Mouse (Mus musculus) liver, embryonic 15.5 days (tissue): Measurements from ENCODE around the gene Gab1. TPM values are rescaled to one million over a fixed set of nuclear protein-coding genes. Genes with fewer than 3 reads are reported as not detected.

Experiments
- ATAC-seq: fragments of 200-750 bp; cut with Nextera tagmentation; 2 replicates; pipeline ENCODE4 v1.8.0; 2017; ENCODE audit warnings: moderate number of reproducible peaks, mild to moderate bottlenecking, moderate library complexity; ENCODE audit not compliant: insufficient read depth
- H3K27ac ChIP-seq: fragments of 300-500 bp; sonication (generic); replicated peaks from 2 replicates; pipeline ENCODE4 v1.5.1; 2015; ENCODE audit warnings: mild to moderate bottlenecking, inconsistent platforms
- H3K27me3 ChIP-seq: fragments of 300-500 bp; sonication (generic); 2 replicates; pipeline ENCODE4 v1.6.1; 2015; ENCODE audit warnings: mild to moderate bottlenecking, inconsistent platforms
- H3K36me3 ChIP-seq: fragments of 300-500 bp; sonication (generic); replicated peaks from 2 replicates; pipeline ENCODE4 v1.6.1; 2015; ENCODE audit warnings: moderate library complexity, mild to moderate bottlenecking, inconsistent platforms
- H3K4me1 ChIP-seq: fragments of 300-500 bp; sonication (generic); replicated peaks from 2 replicates; pipeline ENCODE4 v1.6.1; 2015; ENCODE audit warnings: inconsistent platforms
- H3K4me2 ChIP-seq: fragments of 300-500 bp; sonication (generic); 2 replicates; pipeline ENCODE4 v1.6.1; 2015; ENCODE audit warnings: moderate library complexity, mild to moderate bottlenecking, inconsistent platforms
- H3K4me3 ChIP-seq: fragments of 300-500 bp; sonication (generic); replicated peaks from 2 replicates; pipeline ENCODE4 v1.5.1; 2015; ENCODE audit warnings: mild to moderate bottlenecking, inconsistent platforms
- H3K9ac ChIP-seq: fragments of 300-500 bp; sonication (generic); 2 replicates; pipeline ENCODE4 v1.6.1; 2015; ENCODE audit warnings: moderate library complexity, mild to moderate bottlenecking, inconsistent platforms
- H3K9me3 ChIP-seq: fragments of 300-500 bp; sonication (generic); replicated peaks from 2 replicates; pipeline ENCODE4 v1.6.1; 2016; ENCODE audit warnings: inconsistent platforms
- WGBS: fragments of 180-500 bp; shearing (Covaris S2); methylation state at CpG from one replicate; pipeline ENCODE4 v1.1.7; 2015; ENCODE audit warnings: mixed read lengths; ENCODE audit not compliant: insufficient replicate concordance; 5-methylcytosine and 5-hydroxymethylcytosine counted together
- polyA plus RNA-seq: library from polyadenylated mRNA; unstranded; fragments of >200 nt; fragmentation: Nextera tagmentation; extraction: Ambion mirVana; gene quantifications from 2 replicates; pipeline ENCODE4 v1.2.1, GENCODE M21; 2015

Gab1 gene
- polyA plus RNA-seq, 1 experiment from 2014 or later, result 7.1 TPM

GRCm38 (mm10) chr8:80842514-80842913, 37.8 kb downstream of the Gab1 start:
- H3K9me3 ChIP-seq, result no peaks in the 10 kb centered on the region
- H3K4me1 ChIP-seq, result peaks cover 6% of the 10 kb centered on the region; the same call in 1 of the 2 replicates
- ATAC-seq, result no peak
- no peak overlapping the region for H3K4me3 ChIP-seq
- no peaks in the 10 kb centered on the region for H3K27me3 ChIP-seq
- H3K9ac ChIP-seq, result no peak overlapping the region
- H3K27ac ChIP-seq, result no peak overlapping the region
- WGBS, result 83% methylated on average over 3 of the region's 3 CpGs
- H3K36me3 ChIP-seq, result peaks cover 6% of the 10 kb centered on the region; the same call in 1 of the 2 replicates
- H3K4me2 ChIP-seq, result no peak overlapping the region

GRCm38 (mm10) chr8:80840090-80840489, 40.2 kb downstream of the Gab1 start:
- no peak overlapping the region for H3K4me3 ChIP-seq
- H3K4me1 ChIP-seq, result peaks cover 6% of the 10 kb centered on the region; the same call in 1 of the 2 replicates
- H3K27me3 ChIP-seq, result no peaks in the 10 kb centered on the region
- no peak for ATAC-seq
- no peak overlapping the region for H3K9ac ChIP-seq
- H3K9me3 ChIP-seq, result no peaks in the 10 kb centered on the region
- H3K27ac ChIP-seq, result no peak overlapping the region
- WGBS, result 77% methylated on average over 6 of the region's 6 CpGs
- H3K36me3 ChIP-seq, result peaks cover 6% of the 10 kb centered on the region; the same call in 1 of the 2 replicates
- no peak overlapping the region for H3K4me2 ChIP-seq

- H3K36me3 ChIP-seq, result 0 out of 2 replicates have a peak, but pooled peaks cover 6% of the 10 kb centered on the region
- no peak overlapping the region for H3K9ac ChIP-seq
- H3K4me2 ChIP-seq, result no peak overlapping the region
- H3K4me1 ChIP-seq, result no peaks in the 10 kb centered on the region
- H3K4me3 ChIP-seq, result no peak overlapping the region
- no peak for ATAC-seq
- no peak overlapping the region for H3K27ac ChIP-seq
- H3K9me3 ChIP-seq, result no peaks in the 10 kb centered on the region
- 64% methylated on average over 6 of the region's 6 CpGs for WGBS
- H3K27me3 ChIP-seq, result no peaks in the 10 kb centered on the region
Observed at GRCm38 (mm10) chr8:80838199-80838598, 42.1 kb downstream of the Gab1 start.

- Histone ChIP-seq H3K36me3 (no peaks in the 10 kb centered on the region), H3K4me3 (no peak overlapping the region), H3K27me3 (no peaks in the 10 kb centered on the region), H3K9me3 (no peaks in the 10 kb centered on the region), H3K9ac (no peak overlapping the region), H3K4me2 (no peak overlapping the region), H3K27ac (no peak overlapping the region), H3K4me1 (peaks cover 15% of the 10 kb centered on the region)
- ATAC-seq, result no peak
- WGBS, result 84% methylated on average over 6 of the region's 6 CpGs
Observed at GRCm38 (mm10) chr8:80835401-80835800, 44.9 kb downstream of the Gab1 start.

GRCm38 (mm10) chr8:80834443-80834842, 45.9 kb downstream of the Gab1 start:
- H3K4me1 ChIP-seq, result peaks cover 16% of the 10 kb centered on the region
- no peak overlapping the region for H3K27ac ChIP-seq
- 74% methylated on average over 4 of the region's 4 CpGs for WGBS
- H3K9ac ChIP-seq, result no peak overlapping the region
- no peak overlapping the region for H3K4me3 ChIP-seq
- H3K9me3 ChIP-seq, result no peaks in the 10 kb centered on the region
- no peak for ATAC-seq
- no peaks in the 10 kb centered on the region for H3K36me3 ChIP-seq
- H3K27me3 ChIP-seq, result no peaks in the 10 kb centered on the region
- no peak overlapping the region for H3K4me2 ChIP-seq

- Histone ChIP-seq H3K27ac (no peak overlapping the region), H3K27me3 (no peaks in the 10 kb centered on the region), H3K4me1 (peaks cover 16% of the 10 kb centered on the region), H3K4me2 (no peak overlapping the region), H3K4me3 (no peak overlapping the region), H3K9ac (no peak overlapping the region), H3K36me3 (no peaks in the 10 kb centered on the region), H3K9me3 (no peaks in the 10 kb centered on the region)
- ATAC-seq, result no peak
Observed at GRCm38 (mm10) chr8:80832534-80832933, 47.8 kb downstream of the Gab1 start.

GRCm38 (mm10) chr8:80831876-80832524, 48.3 kb downstream of the Gab1 start:
- WGBS, result 79% methylated on average over 5 of the region's 5 CpGs
- Histone ChIP-seq H3K9ac (no peak overlapping the region), H3K4me1 (peaks cover 16% of the 10 kb centered on the region), H3K27ac (no peak overlapping the region), H3K4me2 (no peak overlapping the region), H3K27me3 (no peaks in the 10 kb centered on the region), H3K9me3 (no peaks in the 10 kb centered on the region), H3K4me3 (no peak overlapping the region), H3K36me3 (peaks cover 1% of the 10 kb centered on the region; the same call in 1 of the 2 replicates)
- ATAC-seq, result 0 out of 2 replicates have a peak, but pooled peaks have one; percentile 22

GRCm38 (mm10) chr8:80830724-80831566, 49.4 kb downstream of the Gab1 start:
- H3K9me3 ChIP-seq, result no peaks in the 10 kb centered on the region
- H3K4me3 ChIP-seq, result no peak overlapping the region
- peaks cover 4% of the 10 kb centered on the region; the same call in 1 of the 2 replicates for H3K36me3 ChIP-seq
- peaks cover 16% of the 10 kb centered on the region for H3K4me1 ChIP-seq
- H3K27me3 ChIP-seq, result no peaks in the 10 kb centered on the region
- no peak for ATAC-seq
- no peak overlapping the region for H3K9ac ChIP-seq
- WGBS, result 75% methylated on average over 11 of the region's 11 CpGs
- H3K27ac ChIP-seq, result no peak overlapping the region
- H3K4me2 ChIP-seq, result no peak overlapping the region

GRCm38 (mm10) chr8:80830141-80830540, 50.2 kb downstream of the Gab1 start:
- Histone ChIP-seq H3K4me3 (no peak overlapping the region), H3K9ac (no peak overlapping the region), H3K4me1 (peaks cover 16% of the 10 kb centered on the region), H3K27me3 (no peaks in the 10 kb centered on the region), H3K36me3 (peaks cover 4% of the 10 kb centered on the region; the same call in 1 of the 2 replicates), H3K9me3 (no peaks in the 10 kb centered on the region), H3K27ac (no peak overlapping the region), H3K4me2 (no peak overlapping the region)
- 76% methylated on average over 7 of the region's 7 CpGs for WGBS
- no peak for ATAC-seq

GRCm38 (mm10) chr8:80826996-80827395, 53.3 kb downstream of the Gab1 start:
- no peaks in the 10 kb centered on the region for H3K27me3 ChIP-seq
- no peak overlapping the region for H3K9ac ChIP-seq
- H3K36me3 ChIP-seq, result peaks cover 4% of the 10 kb centered on the region
- WGBS, result 89% methylated on average over 7 of the region's 7 CpGs
- H3K9me3 ChIP-seq, result no peaks in the 10 kb centered on the region
- no peak overlapping the region for H3K4me3 ChIP-seq
- H3K4me2 ChIP-seq, result no peak overlapping the region
- ATAC-seq, result no peak
- no peak overlapping the region for H3K27ac ChIP-seq
- peaks cover 22% of the 10 kb centered on the region for H3K4me1 ChIP-seq

- Histone ChIP-seq H3K27me3 (no peaks in the 10 kb centered on the region), H3K36me3 (peaks cover 4% of the 10 kb centered on the region), H3K4me3 (no peak overlapping the region), H3K4me2 (no peak overlapping the region), H3K9me3 (no peaks in the 10 kb centered on the region), H3K9ac (no peak overlapping the region), H3K4me1 (peaks cover 17% of the 10 kb centered on the region; the same call in 1 of the 2 replicates), H3K27ac (no peak overlapping the region)
- no peak for ATAC-seq
- 55% methylated on average over 4 of the region's 4 CpGs for WGBS
Observed at GRCm38 (mm10) chr8:80825136-80825535, 55.2 kb downstream of the Gab1 start.
